Mouse (Mus musculus) right cerebral cortex, postnatal 25 days (tissue): ENCODE results near the gene Olfr869.

ENCODE experiments used
- DNase-seq: peaks from one replicate; pipeline ENCODE4 v3.0.0; 2022

Gene Olfr869

GRCm38 (mm10) chr9:20128709-20129108 lies at the start of gene Olfr869:
Gene Olfr869 (plus strand): TSS chr9:20129009.
- DNase-seq, result no peak

- DNase-seq, result no peak
Observed at GRCm38 (mm10) chr9:20098326-20098725, 30.5 kb upstream of the Olfr869 start, which contains the start of gene Olfr868. Gene Olfr868 (plus strand): TSS chr9:20098626.

GRCm38 (mm10) chr9:20149706-20150105 lies 20.9 kb downstream of the Olfr869 start:
- DNase-seq, result no peak

- no peak for DNase-seq
Observed at GRCm38 (mm10) chr9:20173957-20174356, 45.1 kb downstream of the Olfr869 start, which contains the start of gene Olfr870. Gene Olfr870 (minus strand): TSS chr9:20174057.

GRCm38 (mm10) chr9:20179463-20179862 lies 50.7 kb downstream of the Olfr869 start:
- DNase-seq, result no peak
